Mouse (Mus musculus): ENCODE data around the gene Entpd5. TPM values are rescaled to one million over a fixed set of nuclear protein-coding genes. Genes with fewer than 3 reads are reported as not detected.
"Not testable (repeated sequence)": the region's sequence is repeated elsewhere in the genome, so short reads cannot be mapped to it uniquely, and the experiment has no call there.

Entpd5 gene
- polyA plus RNA-seq, 1 experiment from 2014 or later: 10.9 TPM

DNA sequence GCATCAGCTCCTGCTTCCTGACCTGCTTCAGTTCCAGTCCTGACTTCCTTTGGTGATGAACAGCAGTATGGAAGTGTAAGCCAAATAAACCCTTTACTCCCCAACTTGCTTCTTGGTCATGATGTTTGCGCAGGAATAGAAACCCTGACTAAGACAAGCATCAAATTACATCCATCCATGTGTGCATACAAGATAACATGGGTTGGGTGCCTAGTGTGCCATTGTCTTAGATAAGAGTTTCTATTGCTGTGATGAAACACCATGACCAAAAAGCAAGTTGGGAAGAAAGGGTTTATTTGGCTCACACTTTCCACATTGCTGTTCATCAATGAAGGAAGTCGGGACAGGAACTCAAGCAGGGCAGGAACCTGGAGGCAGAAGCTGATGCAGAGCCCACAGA, 50.1 kb downstream of the Entpd5 start:
- not testable (repeated sequence) for DNase-seq (ENCODE audit: low spot score); H3K27me3 ChIP-seq (ENCODE audit: control insufficient read depth, insufficient read depth, low read length); H3K4me2 ChIP-seq (ENCODE audit: low read depth, low read length); H3K4me1 ChIP-seq (ENCODE audit: control insufficient read depth, insufficient read depth, low read length); H3K4me3 ChIP-seq (ENCODE audit: low read depth, low read length); H3K36me3 ChIP-seq (replicated peaks; ENCODE audit: control insufficient read depth, insufficient read depth, low read depth, low read length); H3K27ac ChIP-seq (replicated peaks; ENCODE audit: low read depth, low read length); H3K9me3 ChIP-seq (replicated peaks; ENCODE audit: control insufficient read depth, low read length); ATAC-seq (replicated peaks; ENCODE audit: insufficient number of reproducible peaks, low FRiP score, low TSS enrichment, low read depth); H3K9ac ChIP-seq (replicated peaks; ENCODE audit: low read length)
- 86% methylated on average over 2 of the region's 2 CpGs for WGBS

DNA sequence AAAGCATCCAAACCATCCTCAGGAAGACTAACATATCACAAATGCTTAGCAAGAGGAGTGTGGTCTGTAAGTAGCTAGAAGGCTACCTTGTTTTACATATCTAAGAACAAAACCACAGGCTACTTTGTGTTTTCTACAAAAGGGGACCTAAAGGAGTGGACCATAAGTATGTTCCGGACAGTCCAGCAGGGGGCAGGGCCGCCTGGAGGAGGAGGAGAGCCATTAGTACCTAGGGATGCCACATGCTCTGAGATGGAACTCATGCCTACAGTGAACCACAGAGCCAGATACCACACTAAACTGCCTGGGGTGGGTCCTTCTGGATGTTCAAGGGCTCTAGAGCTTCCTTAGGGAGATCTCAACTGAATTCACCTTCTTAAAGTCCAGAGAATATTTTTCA, 61.6 kb downstream of the Entpd5 start:
- H3K4me3 ChIP-seq (ENCODE audit: low read depth, low read length): no peak overlapping the region
- H3K27me3 ChIP-seq (ENCODE audit: control insufficient read depth, insufficient read depth, low read length): no peaks in the 10 kb centered on the region
- no peak overlapping the region for H3K4me2 ChIP-seq (ENCODE audit: low read depth, low read length)
- H3K9ac ChIP-seq (replicated peaks; ENCODE audit: low read length): no peak overlapping the region
- no peak overlapping the region for H3K27ac ChIP-seq (replicated peaks; ENCODE audit: low read depth, low read length)
- WGBS: 40% methylated on average over 2 of the region's 2 CpGs
- DNase-seq (ENCODE audit: low spot score) (peak; percentile 49), ATAC-seq (replicated peaks; ENCODE audit: insufficient number of reproducible peaks, low FRiP score, low TSS enrichment, low read depth) (no peak)
- H3K36me3 ChIP-seq (replicated peaks; ENCODE audit: control insufficient read depth, insufficient read depth, low read depth, low read length): no peaks in the 10 kb centered on the region; the same call in 1 of the 2 replicates
- no peaks in the 10 kb centered on the region for H3K4me1 ChIP-seq (ENCODE audit: control insufficient read depth, insufficient read depth, low read length)
- H3K9me3 ChIP-seq (replicated peaks; ENCODE audit: control insufficient read depth, low read length): no peaks in the 10 kb centered on the region

- Histone ChIP-seq H3K4me2 (ENCODE audit: low read depth, low read length) (no peak overlapping the region), H3K9ac (replicated peaks; ENCODE audit: low read length) (no peak overlapping the region), H3K36me3 (replicated peaks; ENCODE audit: control insufficient read depth, insufficient read depth, low read depth, low read length) (peaks cover 5% of the 10 kb centered on the region; the same call in 1 of the 2 replicates), H3K4me3 (ENCODE audit: low read depth, low read length) (no peak overlapping the region), H3K9me3 (replicated peaks; ENCODE audit: control insufficient read depth, low read length) (no peaks in the 10 kb centered on the region), H3K27ac (replicated peaks; ENCODE audit: low read depth, low read length) (no peak overlapping the region), H3K27me3 (ENCODE audit: control insufficient read depth, insufficient read depth, low read length) (no peaks in the 10 kb centered on the region), H3K4me1 (ENCODE audit: control insufficient read depth, insufficient read depth, low read length) (no peaks in the 10 kb centered on the region)
- ATAC-seq (replicated peaks; ENCODE audit: insufficient number of reproducible peaks, low FRiP score, low TSS enrichment, low read depth) (no peak), DNase-seq (ENCODE audit: low spot score) (no peak)
- WGBS: 92% methylated on average over 11 of the region's 11 CpGs
These were observed 71.7 kb downstream of the Entpd5 start for GRCm38 (mm10) chr12:84336963-84337625.

GRCm38 (mm10) chr12:84327111-84327512, 81.7 kb downstream of the Entpd5 start:
- Histone ChIP-seq H3K4me2 (ENCODE audit: low read depth, low read length) (no peak overlapping the region), H3K9ac (replicated peaks; ENCODE audit: low read length) (no peak overlapping the region), H3K9me3 (replicated peaks; ENCODE audit: control insufficient read depth, low read length) (no peaks in the 10 kb centered on the region), H3K4me1 (ENCODE audit: control insufficient read depth, insufficient read depth, low read length) (no peaks in the 10 kb centered on the region), H3K4me3 (ENCODE audit: low read depth, low read length) (no peak overlapping the region), H3K27ac (replicated peaks; ENCODE audit: low read depth, low read length) (no peak overlapping the region), H3K36me3 (replicated peaks; ENCODE audit: control insufficient read depth, insufficient read depth, low read depth, low read length) (peaks cover 6% of the 10 kb centered on the region), H3K27me3 (ENCODE audit: control insufficient read depth, insufficient read depth, low read length) (no peaks in the 10 kb centered on the region)
- DNase-seq (ENCODE audit: low spot score) (no peak), ATAC-seq (replicated peaks; ENCODE audit: insufficient number of reproducible peaks, low FRiP score, low TSS enrichment, low read depth) (no peak)
- 86% methylated on average over 4 of the region's 4 CpGs for WGBS

Other genes with a start within 250 kb of the Entpd5 start
- 3.6 and 4.1 TPM in 2 replicates for gene Elmsan1, start 190.1 kb downstream of the Entpd5 start, polyA plus RNA-seq (2014; fragmentation: Nextera tagmentation; extraction: Ambion mirVana)
- 12.9 and 14.7 TPM in 2 replicates for gene Ptgr2, start 123.8 kb downstream of the Entpd5 start, polyA plus RNA-seq (2014; fragmentation: Nextera tagmentation; extraction: Ambion mirVana)
- gene Zfp410, start 92.2 kb downstream of the Entpd5 start, polyA plus RNA-seq (2014; fragmentation: Nextera tagmentation; extraction: Ambion mirVana): 111 and 114 TPM in 2 replicates
- gene Coq6, start 47.4 kb downstream of the Entpd5 start, polyA plus RNA-seq (2014; fragmentation: Nextera tagmentation; extraction: Ambion mirVana): 47.2 and 54.3 TPM in 2 replicates
- 3.3 and 3.7 TPM in 2 replicates for gene Fam161b, start 47.2 kb downstream of the Entpd5 start, polyA plus RNA-seq (2014; fragmentation: Nextera tagmentation; extraction: Ambion mirVana)
- gene Bbof1, start within 50 bp of the Entpd5 start, polyA plus RNA-seq (2014; fragmentation: Nextera tagmentation; extraction: Ambion mirVana): 0.41 and 0.49 TPM in 2 replicates
- gene Rnf113a2, start 8.2 kb upstream of the Entpd5 start, polyA plus RNA-seq (2014; fragmentation: Nextera tagmentation; extraction: Ambion mirVana): 29.4 and 30.0 TPM in 2 replicates
- 31.4 and 33.5 TPM in 2 replicates for gene Aldh6a1, start 42.0 kb upstream of the Entpd5 start, polyA plus RNA-seq (2014; fragmentation: Nextera tagmentation; extraction: Ambion mirVana)
- gene Lin52, start 42.4 kb upstream of the Entpd5 start, polyA plus RNA-seq (2014; fragmentation: Nextera tagmentation; extraction: Ambion mirVana): 35.8 and 36.1 TPM in 2 replicates
- gene Vsx2, start 160.7 kb upstream of the Entpd5 start, polyA plus RNA-seq (2014; fragmentation: Nextera tagmentation; extraction: Ambion mirVana): 3.6 and 10.1 TPM in 2 replicates
- 6.3 and 6.5 TPM in 2 replicates for gene Abcd4, start 208.4 kb upstream of the Entpd5 start, polyA plus RNA-seq (2014; fragmentation: Nextera tagmentation; extraction: Ambion mirVana)
- not detected in 2 replicates for gene Vrtn, start 232.0 kb upstream of the Entpd5 start, polyA plus RNA-seq (2014; fragmentation: Nextera tagmentation; extraction: Ambion mirVana)